Mouse (Mus musculus) ZHBTc4 (cell line): ENCODE measurements at regions not wholly inside any gene's neighbourhood (a gene's known extent, or its start where the extent isn't known, plus 50 kb on each side); places are given as distances from the start of the nearest gene placed in this dataset.

Experiments
- DNase-seq: peaks from one replicate; pipeline ENCODE4 v3.0.0-alpha.2; 2011; ENCODE audit warnings: low read depth, low spot score

- DNase-seq: peak; percentile 1
These were observed 72.6 kb upstream of the Btbd3 start for GRCm38 (mm10) chr2:138183722-138184121.

- peak; percentile 58 for DNase-seq
These were observed 71.5 kb upstream of the Btbd3 start for GRCm38 (mm10) chr2:138184866-138185265.

DNA sequence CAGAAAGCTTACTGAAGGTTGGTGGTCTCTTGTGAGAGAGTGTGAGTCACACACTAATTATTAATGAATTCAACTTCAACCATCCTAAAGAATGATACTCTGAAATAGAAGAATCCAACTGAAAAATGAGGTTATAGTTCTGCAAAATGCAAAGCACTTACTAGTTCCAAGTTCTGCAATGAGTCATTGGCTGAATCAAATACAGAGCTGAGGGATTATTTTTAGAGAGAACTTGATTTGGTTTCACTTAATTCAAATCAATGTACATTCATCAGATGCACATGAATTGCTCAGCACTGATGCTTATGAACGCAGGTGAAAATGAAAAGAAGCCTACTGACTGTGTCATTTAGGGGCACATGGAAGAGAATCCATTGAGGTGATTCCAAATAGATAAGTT lies 69.7 kb upstream of the Btbd3 start:
- no peak for DNase-seq

DNA sequence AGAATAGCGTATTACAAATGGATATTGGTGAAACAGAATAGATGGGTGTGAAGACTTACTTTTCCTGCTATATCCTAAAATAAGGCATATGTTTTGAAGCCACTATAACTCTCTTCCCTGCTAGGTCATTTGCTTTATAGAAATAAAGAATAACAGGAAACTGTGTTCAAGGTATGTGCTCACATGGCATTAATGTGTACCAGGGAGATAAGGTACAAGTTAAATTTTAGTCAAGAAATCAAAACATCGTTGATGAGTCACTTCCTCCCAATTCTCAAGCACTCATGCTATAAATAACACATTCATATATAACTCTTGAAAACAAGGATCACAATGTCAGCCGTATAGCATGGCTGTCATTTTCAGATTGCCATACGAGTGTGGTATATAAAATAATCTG lies 62.8 kb upstream of the Btbd3 start:
- DNase-seq: no peak

DNA sequence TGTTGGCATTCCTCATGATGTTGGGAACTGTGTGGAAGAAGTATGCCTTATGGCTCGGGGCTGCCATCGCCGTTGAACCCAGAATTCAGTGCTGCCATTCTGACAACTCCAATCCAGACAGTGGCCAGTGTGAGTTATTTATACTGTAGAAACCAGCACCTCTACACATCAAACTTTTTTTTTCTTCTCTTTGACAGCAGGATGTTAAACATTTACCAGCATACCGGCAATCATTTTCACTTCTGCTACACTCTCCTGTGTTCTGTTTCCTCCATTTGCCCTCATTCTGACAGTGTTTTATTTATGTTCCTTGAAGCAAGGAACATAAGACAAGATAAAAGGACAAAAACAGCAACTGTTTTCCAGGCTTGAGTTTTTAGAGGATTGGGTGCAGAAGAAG lies 57.3 kb upstream of the Btbd3 start:
- no peak for DNase-seq
